Mouse (Mus musculus): ENCODE measurements around the gene Mast3. TPM values are rescaled to one million over a fixed set of nuclear protein-coding genes. Genes with fewer than 3 reads are reported as not detected.

The Mast3 gene
- polyA plus RNA-seq, 1 experiment from 2014 or later: 10.7 TPM

DNA sequence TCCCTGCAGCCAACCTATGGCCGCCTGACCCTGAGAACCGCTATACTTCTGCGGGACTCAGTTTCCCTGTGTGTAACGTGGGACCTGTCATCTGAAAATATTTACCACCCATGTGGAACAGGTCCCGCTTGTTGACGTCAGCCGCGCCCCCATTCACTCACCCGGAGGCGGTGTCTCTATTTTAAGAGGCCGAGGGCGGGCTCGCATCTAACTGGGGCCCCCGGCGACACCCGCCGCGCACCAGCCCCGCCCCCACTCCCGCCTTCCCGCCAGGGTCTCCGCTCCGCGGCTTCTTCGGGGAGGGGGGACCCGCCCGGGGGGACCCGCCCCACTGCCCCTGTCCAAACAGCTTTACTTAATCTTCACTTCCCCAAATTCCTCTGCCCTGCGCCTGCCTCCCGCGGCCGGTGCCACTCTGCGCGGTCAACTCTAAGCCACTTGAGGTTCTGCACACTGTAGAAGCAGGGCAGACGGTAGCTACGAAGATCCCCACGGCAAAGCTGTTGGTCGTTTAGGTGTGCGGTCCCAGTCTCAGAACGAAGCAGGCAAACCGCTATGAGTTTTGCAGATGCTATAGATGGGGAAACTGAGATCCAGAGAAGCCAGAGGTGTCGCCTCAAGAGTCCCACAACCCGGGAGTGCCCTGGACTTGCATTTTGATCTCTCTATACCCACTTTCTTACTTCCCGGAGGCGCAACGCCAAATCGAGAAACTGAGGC is 933 bp downstream of the Mast3 start:
- H3K27ac ChIP-seq (ENCODE audit: low read length): no peak overlapping the region
- H3K27me3 ChIP-seq (ENCODE audit: control insufficient read depth, insufficient read depth, low read length): peaks cover 17% of the 10 kb centered on the region; the same call in 1 of the 2 replicates
- peak overlapping the region; percentile 44 for H3K4me3 ChIP-seq (ENCODE audit: low read depth, low read length)
- 0 out of 2 replicates have a peak, but pooled peaks have one; percentile 23 for ATAC-seq (ENCODE audit: insufficient number of reproducible peaks, insufficient read depth, low FRiP score, low read depth)
- H3K4me1 ChIP-seq (ENCODE audit: control insufficient read depth, insufficient read depth, low read length): peaks cover 11% of the 10 kb centered on the region
- H3K36me3 ChIP-seq (ENCODE audit: control insufficient read depth, insufficient read depth, low read length): no peaks in the 10 kb centered on the region
- no peak overlapping the region for H3K9ac ChIP-seq (replicated peaks; ENCODE audit: low read depth, low read length)
- 2% methylated on average over 45 of the region's 47 CpGs for WGBS
- no peaks in the 10 kb centered on the region for H3K9me3 ChIP-seq (ENCODE audit: control insufficient read depth, low read depth, low read length)
- peak overlapping the region; percentile 96 for H3K4me2 ChIP-seq (replicated peaks; ENCODE audit: low read depth, low read length)

DNA sequence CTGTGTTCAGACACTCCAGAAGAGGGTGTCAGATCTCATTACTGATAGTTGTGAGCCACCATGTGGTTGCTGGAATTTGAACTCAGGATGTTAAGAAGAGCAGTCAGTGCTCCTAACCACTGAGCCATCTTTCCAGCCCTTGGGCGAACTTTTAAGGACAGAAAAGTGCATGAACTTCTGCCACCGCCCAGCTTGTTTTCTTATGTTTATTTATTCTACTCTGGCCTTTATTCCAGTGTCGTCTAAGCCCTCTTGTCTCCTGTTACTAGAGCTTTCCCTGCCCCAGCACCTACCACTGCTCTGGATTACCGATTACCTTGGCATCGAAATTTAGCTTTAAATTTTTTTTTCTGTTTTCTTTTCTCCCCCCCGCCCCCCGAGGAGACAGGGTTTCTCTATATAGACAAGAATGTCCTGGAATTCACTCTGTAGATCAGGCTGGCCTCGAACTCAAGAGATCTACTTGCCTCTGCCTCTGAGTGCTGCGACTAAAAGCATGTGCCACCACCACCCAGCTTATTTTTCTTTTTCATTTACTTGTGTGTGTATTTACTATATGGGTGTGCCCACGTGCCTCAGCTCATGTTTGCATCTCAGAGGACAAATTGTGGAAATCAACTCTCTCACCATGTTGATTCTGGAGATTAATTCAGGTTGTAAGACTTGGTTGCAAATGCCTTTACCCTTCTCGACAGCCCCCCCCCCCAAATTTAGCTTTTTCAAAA is 1.9 kb downstream of the Mast3 start:
- no peaks in the 10 kb centered on the region for H3K36me3 ChIP-seq (ENCODE audit: control insufficient read depth, insufficient read depth, low read length)
- 52% methylated on average over 11 of the region's 11 CpGs for WGBS
- H3K9ac ChIP-seq (replicated peaks; ENCODE audit: low read depth, low read length): no peak overlapping the region
- ATAC-seq (ENCODE audit: insufficient number of reproducible peaks, insufficient read depth, low FRiP score, low read depth): no peak
- H3K4me1 ChIP-seq (ENCODE audit: control insufficient read depth, insufficient read depth, low read length): peaks cover 11% of the 10 kb centered on the region
- H3K27ac ChIP-seq (ENCODE audit: low read length): no peak overlapping the region
- H3K9me3 ChIP-seq (ENCODE audit: control insufficient read depth, low read depth, low read length): no peaks in the 10 kb centered on the region
- no peak overlapping the region for H3K4me3 ChIP-seq (ENCODE audit: low read depth, low read length)
- no peak overlapping the region; the same call in 1 of the 2 replicates for H3K4me2 ChIP-seq (replicated peaks; ENCODE audit: low read depth, low read length)
- H3K27me3 ChIP-seq (ENCODE audit: control insufficient read depth, insufficient read depth, low read length): peaks cover 27% of the 10 kb centered on the region

DNA sequence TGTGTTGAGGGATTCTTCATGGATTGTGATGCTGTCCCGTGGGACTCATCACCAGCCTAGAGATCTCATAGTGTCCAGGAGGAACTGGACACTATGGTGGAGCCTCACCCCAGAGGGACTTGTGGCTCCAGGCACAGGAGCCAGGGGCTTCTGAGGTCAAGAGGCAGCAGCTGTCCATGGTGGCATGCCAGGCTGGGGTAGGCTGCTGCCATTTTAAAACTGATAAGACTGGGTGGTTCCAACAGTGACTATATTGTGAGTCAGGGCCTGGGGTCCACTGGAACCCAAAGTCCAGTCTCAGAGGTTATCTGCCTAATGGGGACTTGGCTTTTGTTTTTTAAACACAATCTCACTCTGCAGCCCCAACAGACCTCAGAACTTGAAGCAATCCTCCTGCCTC is 3.0 kb downstream of the Mast3 start:
- H3K9me3 ChIP-seq (ENCODE audit: control insufficient read depth, low read depth, low read length): no peaks in the 10 kb centered on the region
- peaks cover 15% of the 10 kb centered on the region for H3K4me1 ChIP-seq (ENCODE audit: control insufficient read depth, insufficient read depth, low read length)
- no peak overlapping the region for H3K4me3 ChIP-seq (ENCODE audit: low read depth, low read length)
- H3K36me3 ChIP-seq (ENCODE audit: control insufficient read depth, insufficient read depth, low read length): no peaks in the 10 kb centered on the region
- no peak for ATAC-seq (ENCODE audit: insufficient number of reproducible peaks, insufficient read depth, low FRiP score, low read depth)
- 75% methylated on average over 1 of the region's 1 CpGs for WGBS
- H3K9ac ChIP-seq (replicated peaks; ENCODE audit: low read depth, low read length): no peak overlapping the region
- H3K4me2 ChIP-seq (replicated peaks; ENCODE audit: low read depth, low read length): no peak overlapping the region
- no peak overlapping the region for H3K27ac ChIP-seq (ENCODE audit: low read length)
- peaks cover 27% of the 10 kb centered on the region for H3K27me3 ChIP-seq (ENCODE audit: control insufficient read depth, insufficient read depth, low read length)

DNA sequence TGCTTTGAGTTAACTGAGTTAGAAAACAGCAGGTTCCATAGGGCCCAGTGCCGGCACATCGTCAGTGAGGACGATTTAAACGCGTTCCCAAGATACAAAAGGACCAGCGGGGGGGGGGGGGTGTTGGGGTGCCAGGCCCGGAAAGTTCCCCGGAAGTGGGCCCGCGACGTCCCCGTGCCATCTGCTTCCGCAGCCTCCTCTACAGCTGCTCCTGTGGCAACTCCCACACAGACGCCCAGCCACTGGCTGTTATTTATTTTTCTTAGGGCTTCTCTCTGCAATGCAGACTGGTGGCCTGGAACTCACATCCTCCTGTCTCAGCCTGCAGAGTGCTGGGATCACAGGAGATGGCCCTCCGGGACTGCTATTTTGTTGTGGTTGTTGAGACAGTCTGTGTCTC is 3.7 kb downstream of the Mast3 start:
- Histone ChIP-seq H3K27ac (ENCODE audit: low read length) (no peak overlapping the region), H3K36me3 (ENCODE audit: control insufficient read depth, insufficient read depth, low read length) (no peaks in the 10 kb centered on the region), H3K27me3 (ENCODE audit: control insufficient read depth, insufficient read depth, low read length) (peaks cover 27% of the 10 kb centered on the region), H3K4me2 (replicated peaks; ENCODE audit: low read depth, low read length) (no peak overlapping the region), H3K9ac (replicated peaks; ENCODE audit: low read depth, low read length) (no peak overlapping the region), H3K4me1 (ENCODE audit: control insufficient read depth, insufficient read depth, low read length) (peaks cover 15% of the 10 kb centered on the region), H3K9me3 (ENCODE audit: control insufficient read depth, low read depth, low read length) (no peaks in the 10 kb centered on the region), H3K4me3 (ENCODE audit: low read depth, low read length) (no peak overlapping the region)
- ATAC-seq (ENCODE audit: insufficient number of reproducible peaks, insufficient read depth, low FRiP score, low read depth): no peak
- 35% methylated on average over 15 of the region's 15 CpGs for WGBS

DNA sequence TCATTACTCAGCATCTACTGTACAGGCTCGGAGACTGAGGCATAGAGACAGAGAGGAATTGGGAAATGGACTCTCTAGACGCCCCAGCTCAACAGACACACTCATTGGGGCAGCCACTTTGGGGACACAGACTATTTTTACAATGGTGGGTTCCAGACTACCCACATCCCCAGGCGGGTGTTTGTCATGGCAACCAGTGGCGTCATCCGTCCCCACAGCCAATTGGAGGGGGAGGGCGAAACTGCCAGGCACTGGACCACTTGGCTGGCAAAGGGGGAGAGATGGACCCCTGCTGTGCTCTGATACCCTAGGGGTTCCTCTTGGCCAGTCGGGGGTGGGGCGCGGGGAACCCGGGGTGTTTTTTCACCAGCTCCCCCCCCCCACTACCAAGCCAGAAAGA is 4.2 kb downstream of the Mast3 start:
- Histone ChIP-seq H3K9me3 (ENCODE audit: control insufficient read depth, low read depth, low read length) (no peaks in the 10 kb centered on the region), H3K4me2 (replicated peaks; ENCODE audit: low read depth, low read length) (no peak overlapping the region), H3K27ac (ENCODE audit: low read length) (no peak overlapping the region), H3K4me1 (ENCODE audit: control insufficient read depth, insufficient read depth, low read length) (peaks cover 15% of the 10 kb centered on the region), H3K9ac (replicated peaks; ENCODE audit: low read depth, low read length) (no peak overlapping the region), H3K36me3 (ENCODE audit: control insufficient read depth, insufficient read depth, low read length) (no peaks in the 10 kb centered on the region), H3K4me3 (ENCODE audit: low read depth, low read length) (no peak overlapping the region), H3K27me3 (ENCODE audit: control insufficient read depth, insufficient read depth, low read length) (peaks cover 27% of the 10 kb centered on the region)
- WGBS: 63% methylated on average over 10 of the region's 10 CpGs
- no peak for ATAC-seq (ENCODE audit: insufficient number of reproducible peaks, insufficient read depth, low FRiP score, low read depth)

DNA sequence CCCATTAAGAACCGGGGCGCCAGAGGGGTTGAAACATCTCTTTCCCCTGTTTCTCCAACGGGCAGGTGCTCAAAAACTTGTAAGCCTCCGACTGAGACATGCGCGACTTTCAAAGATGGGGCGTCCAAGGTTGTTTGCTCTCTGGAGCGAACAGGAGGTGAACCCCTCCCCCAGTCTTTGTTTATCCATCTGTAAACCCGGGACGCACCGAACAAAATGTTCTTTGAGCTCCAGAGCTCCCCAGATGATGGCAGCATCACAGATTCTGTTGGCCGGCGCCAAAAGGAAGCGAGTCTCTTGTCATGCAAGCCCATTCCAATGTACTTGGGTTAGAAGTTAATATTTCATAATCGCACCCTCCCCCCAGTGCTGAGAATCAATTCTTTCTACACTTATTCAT is 6.6 kb downstream of the Mast3 start:
- peak overlapping the region; percentile 94 for H3K4me2 ChIP-seq (replicated peaks; ENCODE audit: low read depth, low read length)
- no peaks in the 10 kb centered on the region for H3K9me3 ChIP-seq (ENCODE audit: control insufficient read depth, low read depth, low read length)
- no peak overlapping the region for H3K9ac ChIP-seq (replicated peaks; ENCODE audit: low read depth, low read length)
- no peak overlapping the region for H3K27ac ChIP-seq (ENCODE audit: low read length)
- peaks cover 20% of the 10 kb centered on the region for H3K27me3 ChIP-seq (ENCODE audit: control insufficient read depth, insufficient read depth, low read length)
- peaks cover 4% of the 10 kb centered on the region; the same call in 1 of the 2 replicates for H3K4me1 ChIP-seq (ENCODE audit: control insufficient read depth, insufficient read depth, low read length)
- WGBS: 14% methylated on average over 15 of the region's 15 CpGs
- H3K36me3 ChIP-seq (ENCODE audit: control insufficient read depth, insufficient read depth, low read length): no peaks in the 10 kb centered on the region
- peak overlapping the region; percentile 46 for H3K4me3 ChIP-seq (ENCODE audit: low read depth, low read length)
- ATAC-seq (ENCODE audit: insufficient number of reproducible peaks, insufficient read depth, low FRiP score, low read depth): no peak

DNA sequence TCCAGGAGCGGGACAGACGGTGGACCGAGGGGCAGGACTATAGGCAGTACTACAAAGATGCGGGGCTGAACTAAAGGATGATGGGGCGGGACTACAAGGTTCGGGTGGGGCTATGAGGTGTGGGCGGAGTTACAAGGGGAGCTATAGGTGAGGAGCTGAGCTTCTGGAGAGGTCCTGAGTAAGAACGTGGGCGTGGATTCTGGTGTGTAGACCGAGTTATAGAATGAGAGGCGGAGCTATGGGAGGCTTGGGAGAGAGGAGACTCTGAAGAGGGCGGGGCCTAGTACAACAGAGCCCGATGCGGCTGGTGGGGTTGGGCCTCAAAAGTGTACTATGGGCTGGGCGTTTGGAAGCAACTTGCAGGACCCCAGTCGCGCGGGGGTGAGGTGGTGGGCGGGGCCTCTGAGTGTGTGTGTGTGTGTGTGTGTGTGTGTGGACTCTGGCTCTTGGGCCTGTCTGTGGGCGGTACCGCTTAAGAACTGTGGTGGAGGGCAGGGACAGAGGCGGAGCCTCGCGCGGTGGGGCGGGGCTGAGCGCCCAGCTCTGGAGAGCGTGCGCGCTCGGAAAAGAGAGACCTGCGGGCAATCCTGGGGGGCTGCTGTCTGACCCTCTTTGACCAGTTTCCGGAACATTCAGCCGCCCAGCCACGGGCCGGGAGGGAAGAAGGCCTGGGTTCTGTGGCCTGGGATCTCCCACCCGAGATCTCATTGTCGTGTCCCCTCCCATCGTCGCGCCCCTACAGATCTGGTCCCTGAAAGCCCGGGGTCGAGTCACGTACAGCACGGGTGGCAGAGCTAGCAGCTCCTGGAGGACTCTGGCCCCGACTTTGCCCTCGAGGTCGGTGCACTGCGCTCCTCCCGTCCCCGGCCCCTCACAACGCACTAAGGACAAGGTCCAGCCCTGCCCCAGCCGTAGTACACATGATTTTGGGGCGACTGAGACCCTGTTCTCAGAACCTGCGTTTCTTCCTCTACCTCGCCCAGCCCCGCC is 7.5 kb downstream of the Mast3 start:
- Histone ChIP-seq H3K27ac (ENCODE audit: low read length) (peak overlapping the region; percentile 27; the same call in 1 of the 2 replicates), H3K27me3 (ENCODE audit: control insufficient read depth, insufficient read depth, low read length) (peaks cover 19% of the 10 kb centered on the region), H3K9ac (replicated peaks; ENCODE audit: low read depth, low read length) (peak overlapping the region; percentile 28; the same call in 1 of the 2 replicates), H3K9me3 (ENCODE audit: control insufficient read depth, low read depth, low read length) (no peaks in the 10 kb centered on the region), H3K4me1 (ENCODE audit: control insufficient read depth, insufficient read depth, low read length) (peaks cover 11% of the 10 kb centered on the region; the same call in 1 of the 2 replicates), H3K36me3 (ENCODE audit: control insufficient read depth, insufficient read depth, low read length) (no peaks in the 10 kb centered on the region), H3K4me2 (replicated peaks; ENCODE audit: low read depth, low read length) (peak overlapping the region; percentile 94), H3K4me3 (ENCODE audit: low read depth, low read length) (peak overlapping the region; percentile 46)
- ATAC-seq (ENCODE audit: insufficient number of reproducible peaks, insufficient read depth, low FRiP score, low read depth): peak; percentile 89
- WGBS: under 1% methylated on average over 49 of the region's 57 CpGs
